Comparison of ENCODE assay signal across 8 mouse cellular contexts in genomic region chr6:31564182-31564531, GRCm38 (mm10). TPM values are rescaled to one million over a fixed set of nuclear protein-coding genes. Genes with fewer than 3 reads are reported as not detected.
DNase-seq lines count a peak whose midpoint lies in the region; ATAC-seq and TF ChIP-seq lines count a peak whose summit lies in the region.

No protein-coding gene starts in this region.

- no peaks in the 10 kb centered on the region for H3K9me3 ChIP-seq in heart, embryonic 12.5 days (replicated peaks)
- H3K9me3 ChIP-seq in ES-Bruce4 (replicated peaks; ENCODE audit: control insufficient read depth, insufficient read depth, low read length, poor library complexity, severe bottlenecking) = no peaks in the 10 kb centered on the region
- H3K9me3 ChIP-seq in forebrain, embryonic 13.5 days (replicated peaks) = no peaks in the 10 kb centered on the region
- H3K9me3 ChIP-seq in liver, embryonic 14.5 days (ENCODE audit: control insufficient read depth, low read length) = no peaks in the 10 kb centered on the region

- no peak for TF ChIP-seq CTCF in ES-Bruce4 (IDR thresholded peaks at IDR 0.05; ENCODE audit: low read depth, low read length)
- TF ChIP-seq CTCF in liver, embryonic 14.5 days (IDR thresholded peaks at IDR 0.05; ENCODE audit: low read depth) = no peak

- H3K27ac ChIP-seq in heart, embryonic 12.5 days (ENCODE audit: poor library complexity, severe bottlenecking) = peak overlapping the region; percentile 48; the same call in 1 of the 2 replicates
- no peak overlapping the region for H3K27ac ChIP-seq in ES-Bruce4 (ENCODE audit: insufficient read depth, low read length)
- H3K27ac ChIP-seq in forebrain, embryonic 13.5 days = peak overlapping the region; percentile 59; the same call in 1 of the 2 replicates
- no peak overlapping the region for H3K27ac ChIP-seq in liver, embryonic 14.5 days

- under 1% methylated on average over 18 of the region's 18 CpGs for WGBS in heart, embryonic 12.5 days
- WGBS in forebrain, embryonic 13.5 days = 0% methylated on average over 18 of the region's 18 CpGs
- under 1% methylated on average over 18 of the region's 18 CpGs for WGBS in liver, embryonic 14.5 days (ENCODE audit: insufficient replicate concordance)

- no peaks in the 10 kb centered on the region for H3K36me3 ChIP-seq in heart, embryonic 12.5 days
- no peaks in the 10 kb centered on the region for H3K36me3 ChIP-seq in ES-Bruce4 (ENCODE audit: control insufficient read depth, insufficient read depth, low read length, poor library complexity, severe bottlenecking)
- no peaks in the 10 kb centered on the region for H3K36me3 ChIP-seq in forebrain, embryonic 13.5 days (ENCODE audit: poor library complexity, severe bottlenecking)
- no peaks in the 10 kb centered on the region for H3K36me3 ChIP-seq in liver, embryonic 14.5 days (replicated peaks; ENCODE audit: control insufficient read depth, insufficient read depth, low read depth)

- H3K9ac ChIP-seq in heart, embryonic 12.5 days = peak overlapping the region; percentile 81
- peak overlapping the region; percentile 71 for H3K9ac ChIP-seq in ES-Bruce4 (ENCODE audit: low read depth, poor library complexity, severe bottlenecking)
- H3K9ac ChIP-seq in forebrain, embryonic 13.5 days = peak overlapping the region; percentile 93
- peak overlapping the region; percentile 72 for H3K9ac ChIP-seq in liver, embryonic 14.5 days (replicated peaks)

- H3K4me3 ChIP-seq in heart, embryonic 12.5 days = peak overlapping the region; percentile 60
- peak overlapping the region; percentile 83 for H3K4me3 ChIP-seq in ES-Bruce4 (ENCODE audit: low read depth, low read length)
- peak overlapping the region; percentile 85 for H3K4me3 ChIP-seq in forebrain, embryonic 13.5 days
- peak overlapping the region; percentile 65 to 77 for H3K4me3 ChIP-seq in liver, embryonic 14.5 days (ENCODE audit: insufficient read depth in 1 of 2, low read depth in 2 of 2, low read length in 2 of 2)

- H3K4me1 ChIP-seq in heart, embryonic 12.5 days (replicated peaks) = peaks cover 44% of the 10 kb centered on the region
- H3K4me1 ChIP-seq in ES-Bruce4 (ENCODE audit: control insufficient read depth, insufficient read depth, low read length) = peaks cover 6% of the 10 kb centered on the region
- peaks cover 59% of the 10 kb centered on the region for H3K4me1 ChIP-seq in forebrain, embryonic 13.5 days
- H3K4me1 ChIP-seq in liver, embryonic 14.5 days (replicated peaks; ENCODE audit: control insufficient read depth in 2 of 2, insufficient read depth in 2 of 2, low read length in 1 of 2) = peaks cover 10 to 41% of the 10 kb centered on the region in 2 experiments

- intact Hi-C loops in heart, postnatal 10 days (cut with DNase I) = loop anchor here (5.0 kb wide), 1 partner anchor 53 kb away; no protein-coding TSS in a partner anchor

- TF ChIP-seq EP300 in ES-Bruce4 (IDR thresholded peaks at IDR 0.05; ENCODE audit: insufficient read depth, low read depth, low read length) = no peak
- no peak for TF ChIP-seq EP300 in liver, embryonic 14.5 days (IDR thresholded peaks at IDR 0.05; ENCODE audit: low read depth)

- TF ChIP-seq POLR2A in ES-Bruce4 (IDR thresholded peaks at IDR 0.05; ENCODE audit: insufficient read depth, low read length) = no peak

- no peak for DNase-seq in heart, postnatal 10 days
- no peak for DNase-seq in liver, embryonic 14.5 days (ENCODE audit: low read depth in 3 of 3, low spot score in 3 of 3)
- DNase-seq in left cerebral cortex, adult 18-20 months (ENCODE audit: low spot score in 2 of 2) = no peak
- no peak for DNase-seq in MN1 (ENCODE audit: low spot score)
- DNase-seq in cerebellum, postnatal 4 days (ENCODE audit: low spot score in 2 of 2) = no peak

- H3K27me3 ChIP-seq in heart, embryonic 12.5 days (replicated peaks) = no peaks in the 10 kb centered on the region
- H3K27me3 ChIP-seq in ES-Bruce4 (ENCODE audit: control insufficient read depth, insufficient read depth, low read length, poor library complexity, severe bottlenecking) = peaks cover 12% of the 10 kb centered on the region
- H3K27me3 ChIP-seq in forebrain, embryonic 13.5 days = no peaks in the 10 kb centered on the region
- peaks cover 4% of the 10 kb centered on the region; the same call in 1 of the 2 replicates for H3K27me3 ChIP-seq in liver, embryonic 14.5 days (ENCODE audit: control insufficient read depth, insufficient read depth, low read length)

- peak overlapping the region; percentile 97 for H3K4me2 ChIP-seq in heart, embryonic 12.5 days
- peak overlapping the region; percentile 96 for H3K4me2 ChIP-seq in forebrain, embryonic 13.5 days
- peak overlapping the region; percentile 98 for H3K4me2 ChIP-seq in liver, embryonic 14.5 days (ENCODE audit: low read depth)

- ATAC-seq in heart, embryonic 12.5 days (ENCODE audit: insufficient number of reproducible peaks, low FRiP score) = peak; percentile 28; the same call in 1 of the 2 replicates
- no peak; the same call in 1 of the 2 replicates for ATAC-seq in forebrain, embryonic 13.5 days
- peak; percentile 60 for ATAC-seq in liver, embryonic 14.5 days (ENCODE audit: insufficient read depth)

RNA-seq across cellular contexts. Expression of gene Podxl, which starts 0.4 kb away (rescaled TPM):
- 27.9 and 29.2 TPM in 2 replicates for polyA plus RNA-seq in heart, embryonic 12.5 days (2016; fragmentation: Nextera tagmentation; extraction: Ambion mirVana)
- total RNA-seq in heart, postnatal 10 days (2021) = 100 to 1,000 TPM; 106 to 113 TPM
- polyA plus RNA-seq in ES-Bruce4 (2011; ENCODE audit: insufficient read depth, insufficient read length, low read depth, missing spikeins) = 141 and 145 TPM in 2 replicates
- polyA plus RNA-seq in forebrain, embryonic 13.5 days (2015; fragmentation: Nextera tagmentation; extraction: Ambion mirVana) = 13.2 and 15.9 TPM in 2 replicates
- 8.1 and 8.2 TPM in 2 replicates for polyA plus RNA-seq in liver, embryonic 14.5 days (2012; rRNA removed)
- 5.0 and 6.0 TPM in 2 replicates for polyA plus RNA-seq in liver, embryonic 14.5 days (2014; fragmentation: Nextera tagmentation; extraction: Ambion mirVana)
- 10 to 100 TPM; 20.3 to 22.7 TPM for total RNA-seq in left cerebral cortex, adult 18-20 months (2021)

Comparison
In these comparisons a context has a peak if more than half of its experiments do, and no peak if none do; other contexts are left out.
1. H3K27ac ChIP-seq: peak in heart, embryonic 12.5 days (single experiment) and forebrain, embryonic 13.5 days (single experiment); none in ES-Bruce4 (single experiment) and liver, embryonic 14.5 days (single experiment).
2. Peak in every context shown above with its lines, with median percentiles within 50 percentile points of each other: H3K4me2 ChIP-seq, H3K4me3 ChIP-seq and H3K9ac ChIP-seq.